Comparison of ENCODE assay signal across 16 mouse cellular contexts in the genomic region with DNA sequence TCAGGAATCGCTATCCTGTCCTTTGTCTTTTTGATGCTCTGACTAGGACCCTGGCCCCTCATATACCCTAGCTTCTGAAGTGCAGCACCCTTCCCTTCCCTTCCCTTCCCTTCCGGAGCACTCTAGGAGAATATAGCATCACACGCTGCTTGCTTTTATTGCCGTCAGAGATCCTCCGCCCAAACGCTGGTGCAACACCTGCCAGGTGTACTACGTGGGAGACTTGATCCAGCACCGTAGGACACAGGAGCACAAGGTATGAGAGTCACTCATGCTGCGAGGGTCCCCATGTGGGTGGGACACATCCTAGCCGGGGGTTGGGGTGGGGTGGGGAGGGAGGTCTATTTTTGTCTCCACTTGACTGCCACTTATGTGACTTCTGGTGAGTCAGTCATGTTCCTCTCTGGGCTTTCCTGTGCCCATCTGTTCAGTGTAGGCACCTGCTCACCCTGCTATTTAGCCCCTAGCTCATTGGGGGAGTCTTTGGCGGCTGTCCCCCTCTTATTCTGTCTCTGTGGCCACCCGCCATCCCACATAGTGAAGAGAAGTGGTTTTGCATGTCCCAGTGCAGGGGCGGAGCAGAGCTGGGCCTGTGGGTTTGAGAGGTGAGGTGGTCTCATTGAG. TPM values are rescaled to one million over a fixed set of nuclear protein-coding genes. Genes with fewer than 3 reads are reported as not detected.
"Had no signal": no experiment of that assay in that cellular context is flagged by ENCODE, and none has a peak within 500 bp of the region (broad histone marks: within the 10 kb centered on the region; RNA-seq: fewer than 3 reads in every experiment).

No protein-coding gene starts in this region.

- DNase-seq: kidney, adult 18-20 months; kidney, postnatal 10 days; kidney, postnatal 4 days; lung, adult 2 months; lung, postnatal 36 days; thymus, adult 18-20 months; thymus, postnatal 14 days had no signal

- H3K9me3 ChIP-seq: intestine, embryonic 15.5 days; limb, embryonic 10.5 days; liver, embryonic 15.5 days; midbrain, embryonic 13.5 days had no signal

- H3K4me3 ChIP-seq: intestine, embryonic 15.5 days; limb, embryonic 10.5 days; liver, embryonic 15.5 days; midbrain, embryonic 13.5 days had no signal

- H3K27me3 ChIP-seq: intestine, embryonic 15.5 days; liver, embryonic 15.5 days had no signal

- H3K4me1 ChIP-seq: intestine, embryonic 15.5 days; limb, embryonic 10.5 days had no signal

- ATAC-seq: intestine, embryonic 15.5 days; lung, postnatal 0 days; midbrain, embryonic 13.5 days had no signal

- H3K4me2 ChIP-seq: intestine, embryonic 15.5 days; liver, embryonic 11.5 days; liver, embryonic 15.5 days; midbrain, embryonic 13.5 days had no signal

- H3K9ac ChIP-seq: intestine, embryonic 15.5 days; liver, embryonic 15.5 days; midbrain, embryonic 13.5 days had no signal

- H3K27ac ChIP-seq: intestine, embryonic 15.5 days; limb, embryonic 10.5 days; liver, embryonic 15.5 days; midbrain, embryonic 13.5 days; stomach, postnatal 0 days had no signal

RNA-seq across cellular contexts. Expression of a gene that starts 12.6 kb away (rescaled TPM):
- total RNA-seq: midbrain, postnatal 0 days had no signal
- polyA plus RNA-seq: limb, embryonic 10.5 days had no signal

RNA-seq across cellular contexts. Expression of a gene that starts 22.3 kb away (rescaled TPM):
- total RNA-seq: megakaryocyte progenitor cell, adult 5-6 weeks had no signal
